Mouse (Mus musculus): ENCODE measurements at regions not wholly inside any gene's neighbourhood (a gene's known extent, or its start where the extent isn't known, plus 50 kb on each side); places are given as distances from the start of the nearest gene placed in this dataset.
"Not testable (repeated sequence)": the region's sequence is repeated elsewhere in the genome, so short reads cannot be mapped to it uniquely, and the experiment has no call there.

DNA sequence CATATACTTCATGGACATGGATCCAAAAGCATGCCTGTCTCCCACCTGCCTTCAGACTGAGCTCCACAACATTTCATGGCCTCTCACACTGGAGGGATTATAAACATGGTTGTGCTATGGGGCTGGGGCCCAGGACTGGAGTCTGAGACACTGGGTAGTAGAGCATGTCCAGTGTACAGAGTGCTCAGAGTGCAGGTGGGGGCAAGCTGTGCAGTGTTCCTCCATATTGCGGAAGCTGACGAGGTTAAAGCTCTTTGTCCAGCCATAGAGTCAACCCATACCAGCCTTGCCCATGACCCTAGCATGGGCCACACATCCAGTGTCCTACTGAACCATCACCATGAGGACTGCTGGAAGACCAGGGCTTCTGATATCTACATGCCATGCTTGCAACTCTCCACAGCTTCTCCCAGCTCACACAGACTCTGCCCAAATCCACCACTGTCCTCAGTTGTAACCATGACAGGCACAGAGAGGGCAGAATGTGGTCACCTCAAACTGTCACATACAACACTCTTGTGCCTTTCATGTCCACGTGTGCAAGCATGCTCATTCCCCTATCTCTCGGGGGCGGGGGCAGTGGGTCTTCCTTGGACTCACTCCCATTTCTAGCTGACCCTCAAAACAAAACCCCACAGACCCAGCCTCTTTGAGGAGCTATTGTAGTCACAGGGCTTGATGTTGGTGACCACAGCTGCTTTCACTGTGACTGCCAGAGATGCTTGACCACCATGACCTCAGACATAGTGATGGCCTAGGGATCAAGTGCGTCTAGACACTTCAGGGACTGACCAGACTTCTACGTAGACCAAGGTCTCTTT is 55.9 kb downstream of the Tmem121 start:
- in situ Hi-C loops (cut with MboI, MseI) = no loop called here

DNA sequence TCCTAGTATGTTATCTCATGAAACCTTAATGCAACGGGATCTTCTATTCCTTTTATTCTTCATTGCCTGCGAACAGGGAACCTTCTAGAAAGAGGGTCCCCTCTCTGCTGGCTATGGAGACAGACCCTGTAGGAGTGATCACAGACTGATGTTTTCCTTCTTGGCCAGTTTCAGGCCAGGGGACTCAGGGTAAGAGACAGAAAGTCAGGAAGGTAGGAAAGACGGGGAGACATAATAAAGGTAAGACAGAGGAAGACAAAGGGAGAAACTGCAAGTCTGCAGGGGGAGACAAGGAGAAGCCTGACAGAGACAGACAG is 56.4 kb downstream of the Tmem121 start:
- in situ Hi-C loops (cut with MboI, MseI) = no loop called here

DNA sequence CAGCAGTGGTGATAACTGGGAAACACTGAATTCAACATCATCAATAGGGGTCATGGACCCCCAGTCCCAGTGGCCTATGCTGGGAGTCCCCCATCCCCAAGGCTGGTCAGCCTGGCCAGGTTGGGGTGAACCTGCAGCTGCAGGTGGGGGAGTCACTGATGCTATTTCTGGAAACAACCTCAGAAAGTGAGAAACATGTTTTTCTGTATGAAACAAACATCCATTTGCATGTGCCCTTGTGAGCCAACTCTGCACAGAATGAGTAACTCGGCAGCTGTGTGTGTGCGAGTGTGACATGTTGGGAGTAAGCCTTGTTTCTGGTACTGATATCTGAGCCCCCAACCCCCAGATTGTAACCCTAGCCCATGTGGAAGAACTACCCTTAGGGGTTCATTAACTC is 59.0 kb downstream of the Tmem121 start:
- in situ Hi-C loops (cut with MboI, MseI) = no loop called here

DNA sequence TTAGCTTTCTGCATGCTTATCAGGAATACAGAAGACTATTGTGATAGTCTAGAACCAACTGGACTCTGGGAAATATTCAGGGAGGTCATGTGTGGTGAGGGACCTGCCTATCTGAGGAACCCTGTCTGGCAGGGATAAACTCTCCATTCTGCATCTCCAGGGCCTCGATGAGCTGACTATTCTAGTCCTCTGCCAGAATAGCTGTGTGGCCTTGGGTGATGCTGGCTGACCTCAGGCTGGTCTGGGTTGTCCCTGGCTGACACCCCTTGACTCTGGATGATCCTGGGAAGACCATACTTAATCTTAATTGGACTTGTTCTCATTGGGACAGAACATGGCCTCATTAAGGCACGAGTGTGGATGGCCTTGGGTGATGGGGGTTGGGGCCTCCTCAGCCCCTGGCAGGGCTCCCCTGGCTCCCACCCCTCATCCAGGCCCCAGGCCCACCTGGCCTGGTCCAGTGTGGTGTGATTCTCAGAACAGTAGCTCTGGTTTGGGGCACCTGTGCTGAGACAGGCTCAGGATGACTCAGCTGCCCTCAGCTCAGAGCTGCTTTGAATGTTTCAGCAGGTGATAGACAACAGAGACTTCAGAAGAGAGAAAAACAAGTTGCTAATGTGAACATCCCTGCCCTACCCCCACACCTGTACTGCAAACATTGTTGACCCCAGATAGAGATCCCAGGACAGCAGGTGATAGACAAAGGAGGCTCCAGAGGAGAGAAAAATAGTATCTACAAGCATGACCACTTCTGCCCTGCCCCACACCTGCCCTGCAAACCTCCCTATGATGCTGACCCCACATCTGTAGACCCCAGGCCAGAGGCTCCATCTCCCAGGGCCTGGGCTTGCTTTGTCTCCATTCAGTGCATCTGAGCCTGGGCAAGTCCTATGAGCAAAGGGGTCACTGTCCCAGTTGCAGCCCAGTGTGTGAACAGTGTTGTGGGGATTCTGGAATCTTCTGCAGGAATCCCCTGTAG is 68.0 kb downstream of the Tmem121 start:
- in situ Hi-C loops (cut with MboI, MseI) = not testable (repeated sequence)

DNA sequence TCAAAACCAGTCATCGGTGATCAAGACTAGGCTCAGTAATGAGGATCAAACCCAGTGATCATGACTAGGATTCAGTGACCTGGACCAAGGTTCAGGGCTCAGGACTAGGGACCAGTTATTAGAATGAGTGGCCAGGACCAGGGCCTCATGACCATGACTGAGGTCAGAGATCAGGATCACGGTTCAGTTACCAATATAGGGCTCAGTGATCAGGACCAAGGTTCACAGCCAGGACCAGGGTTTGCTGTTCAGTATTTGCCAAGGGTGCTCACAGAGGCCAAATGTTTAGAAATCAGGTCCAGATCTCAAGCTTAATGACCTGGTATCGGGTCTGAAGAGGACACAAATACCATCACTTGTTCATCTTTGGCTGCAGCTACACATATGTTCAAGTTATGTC is 69.6 kb downstream of the Tmem121 start:
- in situ Hi-C loops (cut with MboI, MseI) = no loop called here

DNA sequence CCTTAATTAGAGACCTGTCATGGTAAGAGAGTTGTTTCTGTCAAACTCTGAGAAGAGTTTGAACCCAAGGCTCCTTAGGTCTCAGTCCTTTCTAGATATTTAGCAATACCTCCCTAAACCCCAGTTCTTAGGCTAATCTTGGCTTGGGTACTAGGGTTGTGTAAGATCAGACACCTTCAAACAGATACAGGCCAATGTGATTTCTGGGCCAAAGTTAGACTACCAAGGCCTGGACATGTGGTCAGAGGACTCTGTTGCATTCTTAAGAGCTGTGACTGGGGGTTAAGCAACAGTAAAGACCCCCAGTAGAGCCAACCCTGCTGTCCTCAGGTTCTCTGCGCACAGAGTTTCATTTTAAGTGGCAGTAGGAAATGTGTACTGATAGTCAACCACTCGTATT is 70.9 kb downstream of the Tmem121 start:
- in situ Hi-C loops (cut with MboI, MseI) = no loop called here

DNA sequence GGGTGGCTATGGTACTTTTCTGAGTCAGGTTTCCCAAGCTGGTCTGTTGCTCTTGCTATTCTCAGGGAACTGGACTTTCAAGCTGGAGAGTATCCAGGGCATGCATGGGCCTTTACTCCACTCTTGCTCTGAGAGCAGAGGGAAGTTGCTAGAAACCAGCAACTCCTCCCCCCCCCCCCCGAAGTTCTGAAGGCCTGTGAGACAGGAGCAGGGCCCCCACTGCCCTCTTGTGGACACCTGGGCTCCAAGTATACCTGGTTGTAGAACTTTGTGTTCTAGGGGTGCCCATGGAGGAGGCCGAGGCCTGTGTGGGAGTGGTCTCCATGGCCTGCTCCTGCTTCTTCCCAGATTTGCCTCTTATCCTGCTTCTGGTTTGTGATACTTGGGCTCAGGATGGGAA is 71.5 kb downstream of the Tmem121 start:
- in situ Hi-C loops (cut with MboI, MseI) = no loop called here

DNA sequence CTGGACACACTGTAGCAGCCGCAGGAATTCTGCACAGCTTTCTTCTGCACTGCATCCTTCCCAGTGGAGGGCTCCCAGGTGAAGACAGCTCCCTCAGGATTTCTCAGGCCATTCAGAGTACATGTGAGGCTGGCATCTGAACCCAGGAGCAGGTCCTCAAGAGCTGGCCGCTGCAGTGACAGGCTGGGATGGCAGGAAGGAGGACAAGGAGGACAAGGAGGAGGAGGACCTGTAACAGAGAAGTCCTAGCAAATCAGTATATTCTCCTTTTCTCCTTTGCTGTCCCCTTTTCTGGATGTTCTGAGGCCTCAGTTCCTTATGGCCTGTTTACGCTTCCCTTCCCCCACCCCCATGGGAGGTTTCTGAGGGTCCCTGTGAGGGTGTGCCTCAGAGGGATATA is 73.7 kb downstream of the Tmem121 start:
- in situ Hi-C loops (cut with MboI, MseI) = no loop called here

DNA sequence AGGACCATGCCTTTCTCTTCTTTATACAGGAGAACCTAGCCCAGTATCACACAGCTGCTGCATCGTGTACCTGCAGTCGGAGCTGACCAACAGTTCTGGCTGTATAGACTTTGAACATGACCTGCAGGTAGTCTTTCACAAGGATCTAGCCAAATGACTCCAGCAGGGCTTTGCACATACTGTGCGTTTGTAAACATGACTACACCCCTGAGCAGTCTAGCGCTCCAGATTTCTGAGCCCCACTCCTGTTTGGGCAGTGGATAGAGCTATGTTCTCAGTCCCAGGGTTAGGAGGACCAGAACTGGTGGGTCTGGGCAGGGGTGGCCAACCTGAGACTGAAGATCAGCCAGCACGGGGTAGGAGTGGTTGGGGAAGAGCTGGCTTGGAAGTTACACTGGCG is 74.6 kb downstream of the Tmem121 start:
- in situ Hi-C loops (cut with MboI, MseI) = no loop called here

DNA sequence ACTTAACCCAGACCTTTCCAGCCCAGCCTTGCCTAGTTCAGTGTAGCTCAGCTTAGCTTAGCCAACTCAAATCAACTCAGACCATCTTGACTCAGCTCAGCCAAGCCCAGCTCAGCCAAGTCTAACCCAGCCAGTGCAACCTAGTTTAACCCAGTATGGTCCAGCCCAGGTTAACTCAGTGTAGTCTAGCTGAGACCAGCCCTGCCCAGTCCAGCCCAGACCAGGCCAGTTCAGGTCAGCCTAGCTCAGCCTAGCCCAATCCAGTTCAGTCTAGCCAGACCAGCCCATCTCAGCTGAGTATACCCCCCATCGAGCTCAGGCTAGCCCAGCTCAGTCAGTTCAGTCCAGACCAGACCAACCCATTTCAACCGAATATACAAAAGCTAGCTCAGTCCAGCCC is 90.2 kb downstream of the Tmem121 start:
- in situ Hi-C loops (cut with MboI, MseI) = no loop called here

DNA sequence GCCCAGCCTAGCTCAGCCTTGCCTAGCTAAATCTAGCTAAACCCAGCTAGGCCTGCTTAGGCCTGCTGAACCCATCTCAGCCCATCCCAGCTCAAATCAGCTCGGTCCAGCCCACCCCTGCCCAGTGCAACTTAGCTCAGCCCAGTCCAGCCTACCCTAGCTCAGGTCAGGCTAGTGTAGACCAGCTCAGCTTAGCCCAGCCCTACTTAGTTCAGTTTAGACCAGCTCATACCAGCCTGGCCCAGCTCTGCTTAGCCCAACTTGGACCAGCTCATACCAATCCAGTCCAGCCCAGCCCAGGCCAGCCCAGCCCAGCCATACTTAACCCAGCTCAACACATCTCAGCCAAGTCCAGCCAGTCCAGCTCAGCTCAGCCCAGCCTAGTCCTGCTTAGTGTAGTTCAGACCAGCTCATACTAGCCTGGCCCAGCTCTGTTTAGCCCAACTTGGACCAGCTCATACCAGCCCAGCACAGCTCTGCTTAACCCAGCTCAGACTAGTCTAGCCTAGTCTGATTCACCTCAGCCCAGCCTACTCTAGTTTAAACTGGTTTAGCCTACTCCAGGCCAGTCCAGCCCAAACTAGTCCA is 90.7 kb downstream of the Tmem121 start:
- in situ Hi-C loops (cut with MboI, MseI) = no loop called here

DNA sequence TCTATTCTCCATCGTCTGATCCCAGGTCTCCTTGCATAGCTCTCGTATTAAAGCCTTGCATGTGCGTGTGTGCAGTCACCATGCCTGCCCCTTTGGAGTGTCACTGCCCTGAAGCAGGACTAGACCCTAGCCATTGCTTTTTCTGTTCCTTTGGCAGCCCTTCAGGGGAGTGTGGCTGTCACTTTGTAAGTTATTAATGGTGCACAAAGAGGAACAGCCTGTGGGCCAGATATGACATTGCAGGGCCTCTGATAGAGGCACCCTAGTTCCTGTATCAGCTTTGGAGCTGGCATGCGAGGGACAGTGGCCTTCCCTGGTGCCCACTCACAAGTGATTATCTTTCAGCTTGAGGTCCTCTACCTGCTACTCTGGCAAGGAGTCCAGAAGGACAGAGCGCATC is 92.0 kb downstream of the Tmem121 start:
- in situ Hi-C loops (cut with MboI, MseI) = no loop called here

DNA sequence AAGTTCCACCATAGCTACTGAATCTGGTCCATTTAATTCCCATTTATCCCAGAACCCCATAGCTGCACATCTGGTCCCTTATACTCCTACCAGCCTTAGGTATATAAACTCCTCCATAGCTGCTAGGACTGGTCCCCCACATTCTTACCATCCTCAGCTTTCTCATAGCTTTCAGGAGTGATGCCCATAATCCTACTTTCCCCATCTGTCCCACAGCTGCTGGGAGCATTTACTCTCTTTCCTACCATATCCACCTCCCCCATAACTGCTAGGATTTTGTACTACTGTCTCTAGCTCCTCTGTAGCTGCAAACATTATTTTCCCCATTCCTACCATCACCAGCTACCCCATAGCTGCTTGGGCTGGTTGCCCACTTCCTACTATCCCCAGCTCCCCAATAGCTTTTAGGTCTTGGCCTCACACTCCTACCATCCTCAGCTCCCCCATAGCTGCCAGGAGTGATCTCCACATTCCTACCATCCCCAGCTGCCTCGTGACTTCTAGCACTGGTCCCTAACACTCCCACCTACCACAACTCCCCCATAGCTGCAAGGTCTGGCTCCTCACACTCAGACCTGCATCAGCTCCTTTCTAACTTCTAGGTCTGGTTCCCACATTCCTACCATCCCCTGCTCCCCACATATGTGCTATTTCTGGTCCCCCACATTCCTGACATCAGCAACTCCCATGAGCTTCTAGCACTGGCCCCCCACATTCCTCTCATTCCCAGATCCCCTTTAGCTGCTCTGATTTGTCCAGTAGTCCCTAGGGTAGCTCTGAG is 106.5 kb downstream of the Tmem121 start:
- in situ Hi-C loops (cut with MboI, MseI) = no loop called here

DNA sequence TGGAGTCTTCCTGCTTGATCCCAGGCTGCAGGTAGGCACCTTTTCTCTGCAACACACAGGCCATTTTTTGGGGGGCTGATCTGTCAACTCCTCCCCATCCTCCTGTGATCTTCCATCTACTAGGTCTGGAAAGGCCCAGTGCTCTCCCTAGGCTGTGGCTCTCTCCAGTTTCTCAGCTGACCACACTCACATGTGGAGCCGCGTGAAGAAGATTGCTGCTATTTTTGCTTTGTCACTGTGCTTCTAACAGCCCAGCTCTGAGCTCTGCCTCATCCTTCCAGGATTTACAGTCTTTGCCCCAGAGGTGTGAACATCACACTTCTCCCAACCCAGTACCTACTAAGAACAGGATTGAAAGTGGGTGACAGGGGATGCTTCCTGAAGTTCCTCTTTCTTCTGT is 110.2 kb downstream of the Tmem121 start:
- in situ Hi-C loops (cut with MboI, MseI) = no loop called here

DNA sequence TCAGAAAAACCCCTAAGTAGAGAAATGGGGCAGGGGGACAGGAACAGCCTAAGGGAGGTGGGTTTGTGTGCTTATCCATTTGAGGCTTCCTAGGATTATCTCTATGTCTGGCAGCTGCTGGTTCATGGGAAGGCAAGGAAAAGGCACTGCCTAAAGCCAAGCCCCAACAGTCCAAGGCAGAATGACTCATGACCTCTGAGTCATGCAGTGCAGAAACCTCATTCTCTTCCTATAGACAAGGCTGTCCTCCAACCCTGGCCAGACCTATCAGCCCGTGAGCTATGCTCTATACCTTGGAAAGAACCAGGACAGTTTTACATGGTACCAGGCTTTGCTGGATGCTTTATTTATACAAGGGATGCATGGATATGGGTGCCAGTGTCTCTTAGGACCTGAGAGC is 120.2 kb downstream of the Tmem121 start:
- in situ Hi-C loops (cut with MboI, MseI) = no loop called here

DNA sequence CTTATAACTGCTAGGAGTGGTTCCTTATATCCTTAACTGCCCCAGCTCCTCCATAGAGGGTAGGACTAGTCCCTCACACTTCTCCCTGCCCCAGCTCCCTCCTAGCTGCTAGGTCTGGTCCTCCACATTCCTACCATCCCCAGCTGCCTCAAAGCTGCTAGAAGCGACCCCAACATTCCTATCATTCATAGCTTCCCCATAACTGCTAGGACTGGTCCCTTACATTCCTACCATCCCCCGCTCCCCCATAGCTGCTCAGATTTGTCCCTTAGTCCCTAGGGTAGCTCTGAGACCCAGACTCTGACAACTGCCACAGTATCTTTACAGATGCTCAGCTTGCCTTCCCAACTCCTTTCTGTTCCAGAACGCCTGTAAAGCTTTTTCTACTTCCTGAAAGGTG is 127.6 kb downstream of the Tmem121 start:
- in situ Hi-C loops (cut with MboI, MseI) = no loop called here

DNA sequence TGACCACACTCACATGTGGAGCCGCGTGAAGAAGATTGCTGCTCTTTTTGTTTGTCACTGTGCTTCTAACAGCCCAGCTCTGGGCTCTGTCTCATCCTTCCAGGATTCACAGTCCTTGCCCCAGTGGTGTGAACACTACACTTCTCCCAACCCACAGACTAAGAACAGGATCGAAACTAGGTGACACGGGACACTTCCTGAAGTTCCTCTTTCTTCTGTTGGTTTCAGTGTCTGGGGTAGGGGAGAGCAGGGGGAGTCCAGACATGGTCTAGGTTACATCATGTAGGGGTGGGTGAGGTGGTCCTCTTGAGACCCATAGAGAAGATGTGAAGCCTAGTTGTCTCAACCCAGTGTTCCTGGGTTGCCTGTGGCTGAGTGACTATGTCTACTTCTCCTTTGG is 128.9 kb downstream of the Tmem121 start:
- in situ Hi-C loops (cut with MboI, MseI) = loop anchor here (5.0 kb wide), 1 partner anchor 47 kb away; no protein-coding TSS in a partner anchor

DNA sequence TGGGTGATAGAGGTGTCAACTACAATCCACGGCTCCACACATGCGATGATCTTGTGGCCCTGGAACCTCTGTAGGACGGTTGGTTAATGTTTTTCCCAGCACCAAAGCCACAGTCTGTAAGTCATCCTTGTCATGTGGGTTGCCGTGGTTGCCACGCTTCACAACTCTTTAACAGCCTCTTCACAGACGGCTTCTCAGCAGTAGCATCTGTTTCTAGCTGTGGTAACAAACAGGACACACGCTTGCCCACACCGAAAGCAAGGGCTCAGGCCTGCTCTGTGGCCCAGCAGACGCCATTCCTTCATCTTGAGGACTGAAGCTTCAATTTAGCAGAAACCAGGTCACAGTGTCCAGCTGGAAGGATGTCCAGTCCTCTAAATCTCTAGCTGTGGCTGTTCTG is 135.4 kb downstream of the Tmem121 start:
- in situ Hi-C loops (cut with MboI, MseI) = no loop called here

DNA sequence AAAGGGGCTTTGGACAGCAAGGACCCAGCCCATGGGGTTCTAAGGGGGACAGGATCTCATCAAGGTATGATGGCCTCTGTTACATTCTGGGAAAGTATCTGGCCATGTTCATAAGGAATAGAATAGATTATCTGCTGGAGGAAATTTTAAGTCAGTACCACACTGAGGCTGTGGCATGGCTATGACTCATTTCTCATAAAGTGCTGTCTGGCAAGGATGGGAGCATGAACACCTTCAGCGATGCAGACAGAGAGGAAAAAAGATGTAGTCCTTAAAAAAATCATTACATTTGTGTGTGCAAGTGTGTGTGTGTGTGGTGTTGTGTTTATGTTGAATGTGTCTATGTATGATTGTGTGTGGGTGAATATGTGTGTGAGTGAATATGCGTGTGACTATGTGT is 136.4 kb downstream of the Tmem121 start:
- in situ Hi-C loops (cut with MboI, MseI) = no loop called here

DNA sequence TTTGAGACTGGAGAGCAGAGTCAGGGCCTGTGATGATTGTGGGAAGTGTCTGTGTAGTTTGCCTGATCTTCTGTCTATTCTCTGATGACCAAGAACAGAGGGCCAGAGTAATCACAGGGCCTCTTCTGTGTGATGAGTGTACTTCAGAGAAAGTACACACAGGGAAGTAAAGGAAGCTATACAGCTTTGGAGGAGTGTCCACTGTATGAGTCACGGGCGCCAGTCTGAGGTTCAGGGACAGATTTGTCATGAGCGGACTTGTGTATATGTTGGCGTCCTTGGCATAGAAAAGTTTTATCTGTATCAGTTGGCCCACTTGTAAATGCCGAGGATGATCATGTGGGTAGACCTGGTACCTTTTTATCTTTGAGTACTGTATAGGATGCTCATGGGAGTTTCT is 142.1 kb downstream of the Tmem121 start:
- in situ Hi-C loops (cut with MboI, MseI) = no loop called here

DNA sequence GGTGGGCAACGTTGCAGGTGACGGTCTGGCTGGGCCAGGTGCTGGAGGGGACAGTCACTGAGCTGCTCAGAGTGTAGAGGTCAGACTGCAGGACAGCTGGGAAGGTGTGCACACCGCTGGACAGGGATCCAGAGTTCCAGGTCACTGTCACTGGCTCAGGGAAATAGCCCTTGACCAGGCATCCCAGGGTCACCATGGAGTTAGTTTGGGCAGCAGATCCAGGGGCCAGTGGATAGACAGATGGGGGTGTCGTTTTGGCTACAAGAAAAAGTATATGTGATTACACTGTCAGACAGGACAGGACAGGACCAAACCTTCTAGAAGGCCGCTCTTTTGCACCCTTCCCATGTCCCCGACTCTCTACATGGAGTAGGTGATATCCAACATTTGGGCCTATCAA is 144.5 kb downstream of the Tmem121 start:
- in situ Hi-C loops (cut with MboI, MseI) = no loop called here

DNA sequence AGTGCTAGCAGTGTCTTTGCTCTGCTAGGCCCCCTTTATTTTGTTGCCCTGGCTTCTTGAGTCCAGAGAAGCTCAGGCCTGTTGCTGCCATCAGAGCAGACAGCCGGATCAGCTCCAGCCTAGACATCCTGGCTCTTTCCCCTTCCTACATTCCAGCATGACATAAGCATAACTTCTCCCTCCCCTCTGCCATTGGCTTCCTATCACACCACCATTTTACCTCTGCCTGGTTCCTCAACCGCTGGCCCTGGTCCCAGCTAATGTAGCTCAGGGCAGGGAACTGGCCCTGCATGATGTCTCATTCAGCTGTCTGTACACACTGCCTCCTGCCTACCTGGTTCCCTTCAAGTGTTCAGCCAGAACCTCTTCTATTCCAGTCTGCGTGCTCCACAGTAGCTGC is 146.5 kb downstream of the Tmem121 start:
- in situ Hi-C loops (cut with MboI, MseI) = no loop called here
